Mouse (Mus musculus) bone marrow, adult 2 months (tissue): ENCODE data around the gene Etv6.

Source experiments
- CTCF ChIP-seq: fragments of 200-500 bp; IDR thresholded peaks from 2 replicates; pipeline ENCODE4 v1.5.1; 2011; ENCODE audit warnings: low read length, control low read depth; ENCODE audit not compliant: control insufficient read depth, insufficient read depth
- POLR2A ChIP-seq: fragments of 200-500 bp; IDR thresholded peaks from 2 replicates; pipeline ENCODE4 v1.6.1; 2011; ENCODE audit warnings: low read depth, mild to moderate bottlenecking, control low read depth, low read length, borderline replicate concordance; ENCODE audit not compliant: control insufficient read depth

DNA sequence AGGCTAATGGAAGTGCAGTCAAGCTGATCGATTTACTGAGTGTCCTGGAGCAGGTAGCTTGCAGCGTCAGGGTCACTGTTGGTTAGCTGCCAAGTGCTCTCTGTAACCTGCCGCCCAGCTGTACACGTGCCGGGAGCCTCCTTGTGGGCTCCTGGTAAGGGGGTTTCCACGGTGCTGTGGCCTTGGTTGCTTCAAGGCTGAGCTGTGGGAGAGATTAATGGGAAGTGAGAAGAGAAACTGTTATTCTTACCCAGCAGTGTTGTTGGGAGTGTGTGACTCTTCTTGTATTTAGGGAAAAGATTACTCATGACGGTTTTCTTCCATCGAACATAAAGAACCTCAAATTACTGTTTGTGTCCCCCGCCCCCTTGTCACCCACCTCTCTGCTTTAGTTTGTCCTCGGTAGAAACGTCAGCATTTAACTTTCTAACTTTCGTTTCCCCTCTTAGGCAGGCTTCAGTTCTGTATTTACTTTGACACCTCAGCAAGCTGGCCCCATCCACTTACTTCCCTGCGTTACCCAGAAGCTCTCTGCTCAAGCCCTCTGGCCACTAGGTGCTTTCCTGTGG, 184.8 kb downstream of the Etv6 start:
- no peak for TF ChIP-seq CTCF
- no peak for TF ChIP-seq POLR2A
